Mouse (Mus musculus) spleen, adult 2 months (tissue): ENCODE results near the gene Clcn1.

Experiments
- CTCF ChIP-seq: fragments of 200-500 bp; IDR thresholded peaks from 2 replicates; pipeline ENCODE4 v1.5.1; 2011; ENCODE audit warnings: mild to moderate bottlenecking, inconsistent platforms; ENCODE audit not compliant: insufficient read depth, insufficient read length, insufficient replicate concordance; ENCODE audit errors: extremely low read depth
- POLR2A ChIP-seq: fragments of 200-500 bp; IDR thresholded peaks from 2 replicates; pipeline ENCODE4 v1.6.1; 2011; ENCODE audit warnings: low read depth, low read length, inconsistent platforms

DNA sequence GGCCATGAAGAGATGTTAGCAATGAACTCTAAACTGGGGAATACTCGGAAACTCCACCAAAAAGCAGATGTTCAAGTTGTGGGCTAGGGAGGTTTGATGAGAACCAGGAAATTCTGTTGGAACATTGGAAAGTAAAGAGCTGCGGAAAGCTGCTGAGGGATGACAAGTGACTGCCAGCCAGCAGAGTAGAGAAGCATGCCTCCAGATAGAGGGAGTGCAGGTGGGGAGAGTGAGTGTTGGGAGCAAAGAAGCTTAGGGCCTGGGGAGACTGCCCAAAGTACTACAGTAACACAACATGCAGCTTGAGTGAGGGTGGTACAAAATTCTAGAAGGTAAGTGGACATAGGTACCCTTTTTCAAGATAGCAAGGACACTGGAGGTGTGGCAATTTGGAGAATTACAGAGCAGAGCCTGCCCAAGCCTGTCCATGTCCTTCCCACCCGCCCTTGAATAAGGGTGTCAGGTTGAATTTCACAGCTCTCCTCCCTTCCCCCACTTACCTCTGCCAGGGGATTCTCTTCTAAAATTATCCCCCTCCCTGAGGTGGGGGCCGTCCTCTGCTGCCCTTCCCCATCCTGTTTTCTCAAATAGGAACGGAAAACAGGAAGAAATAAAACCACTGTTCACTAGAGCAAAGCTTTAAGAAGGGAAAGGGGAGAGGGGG, 3.5 kb upstream of the Clcn1 start:
- no peak for TF ChIP-seq CTCF
- no peak for TF ChIP-seq POLR2A
